Mouse (Mus musculus) CD4-positive helper T cell, adult 2 months (primary cell): ENCODE data around the gene Crebl2.
A peak's percentile ranks its signal among the peaks of the same experiment; 100 is the strongest.

Source experiments
- DNase-seq: peaks from one replicate; pipeline ENCODE4 v3.0.0-alpha.2; 2012; ENCODE audit warnings: low read depth, missing footprints, low spot score

Crebl2 gene

GRCm38 (mm10) chr6:134820411-134820810, 9.5 kb upstream of the Crebl2 start:
- no peak for DNase-seq

GRCm38 (mm10) chr6:134822844-134823243, 7.1 kb upstream of the Crebl2 start:
- DNase-seq = peak; percentile 29

- DNase-seq = no peak
Observed at GRCm38 (mm10) chr6:134830776-134831175, 822 bp downstream of the Crebl2 start.

GRCm38 (mm10) chr6:134834585-134835251, 4.8 kb downstream of the Crebl2 start:
- DNase-seq = no peak

GRCm38 (mm10) chr6:134838111-134838510, 8.2 kb downstream of the Crebl2 start:
- DNase-seq = no peak

- DNase-seq = no peak
Observed at GRCm38 (mm10) chr6:134840346-134840745, 10.4 kb downstream of the Crebl2 start.

GRCm38 (mm10) chr6:134845726-134846125, 15.8 kb downstream of the Crebl2 start:
- DNase-seq = no peak

GRCm38 (mm10) chr6:134846308-134846707, 16.4 kb downstream of the Crebl2 start:
- DNase-seq = no peak

GRCm38 (mm10) chr6:134847550-134847949, 17.6 kb downstream of the Crebl2 start:
- no peak for DNase-seq

- peak; percentile 26 for DNase-seq
Observed at GRCm38 (mm10) chr6:134848197-134848890, 18.4 kb downstream of the Crebl2 start.

- no peak for DNase-seq
Observed at GRCm38 (mm10) chr6:134849461-134849860, 19.5 kb downstream of the Crebl2 start.

- DNase-seq = no peak
Observed at GRCm38 (mm10) chr6:134849985-134850384, 20.0 kb downstream of the Crebl2 start.

GRCm38 (mm10) chr6:134854782-134855181, 24.8 kb downstream of the Crebl2 start:
- DNase-seq = no peak

GRCm38 (mm10) chr6:134855926-134856325, 26.0 kb downstream of the Crebl2 start:
- no peak for DNase-seq

GRCm38 (mm10) chr6:134859021-134859420, 29.1 kb downstream of the Crebl2 start:
- DNase-seq = no peak

GRCm38 (mm10) chr6:134860275-134860674, 30.3 kb downstream of the Crebl2 start:
- DNase-seq = no peak

- DNase-seq = no peak
Observed at GRCm38 (mm10) chr6:134861386-134861785, 31.4 kb downstream of the Crebl2 start.

GRCm38 (mm10) chr6:134862671-134863104, 32.7 kb downstream of the Crebl2 start:
- DNase-seq = no peak

GRCm38 (mm10) chr6:134863146-134863545, 33.2 kb downstream of the Crebl2 start:
- peak; percentile 84 for DNase-seq

GRCm38 (mm10) chr6:134866113-134866512, 36.2 kb downstream of the Crebl2 start:
- no peak for DNase-seq

- no peak for DNase-seq
Observed at GRCm38 (mm10) chr6:134867325-134867724, 37.4 kb downstream of the Crebl2 start.

- no peak for DNase-seq
Observed at GRCm38 (mm10) chr6:134870209-134870742, 40.3 kb downstream of the Crebl2 start.

GRCm38 (mm10) chr6:134870887-134871286, 40.9 kb downstream of the Crebl2 start:
- no peak for DNase-seq
